Mouse (Mus musculus) kidney, postnatal 0 days (tissue): Measurements from ENCODE around the gene Gm17657. TPM values are rescaled to one million over a fixed set of nuclear protein-coding genes. Genes with fewer than 3 reads are reported as not detected.

Experiments used
- ATAC-seq: fragments of 200-750 bp; cut with Nextera tagmentation; replicated peaks from 2 replicates; pipeline ENCODE4 v1.8.0; 2017; ENCODE audit warnings: low read depth, moderate number of reproducible peaks, moderate TSS enrichment, moderate library complexity; ENCODE audit not compliant: low FRiP score
- DNase-seq: peaks from one replicate; pipeline ENCODE4 v3.0.0-alpha.2; 2016; ENCODE audit warnings: low spot score
- H3K27ac ChIP-seq: fragments of 300-500 bp; sonication (generic); 2 replicates; pipeline ENCODE4 v1.5.1; 2014; ENCODE audit warnings: mild to moderate bottlenecking
- H3K27me3 ChIP-seq: fragments of 300-500 bp; sonication (generic); 2 replicates; pipeline ENCODE4 v1.6.1; 2014; ENCODE audit warnings: low read length, mixed read lengths; ENCODE audit not compliant: insufficient read depth
- H3K36me3 ChIP-seq: fragments of 300-500 bp; sonication (generic); 2 replicates; pipeline ENCODE4 v1.6.1; 2014; ENCODE audit warnings: low read length, mixed read lengths; ENCODE audit not compliant: insufficient read depth
- H3K4me1 ChIP-seq: fragments of 300-500 bp; sonication (generic); replicated peaks from 2 replicates; pipeline ENCODE4 v1.6.1; 2014; ENCODE audit warnings: antibody characterized with exemption, low read length, mixed read lengths; ENCODE audit not compliant: insufficient read depth
- H3K4me2 ChIP-seq: fragments of 300-500 bp; sonication (generic); 2 replicates; pipeline ENCODE4 v1.6.1; 2014; ENCODE audit warnings: mild to moderate bottlenecking, low read length, moderate library complexity, mixed read lengths
- H3K4me3 ChIP-seq: fragments of 300-500 bp; sonication (generic); replicated peaks from 2 replicates; pipeline ENCODE4 v1.5.1; 2014; ENCODE audit warnings: low read depth, low read length
- H3K9ac ChIP-seq: fragments of 300-500 bp; sonication (generic); 2 replicates; pipeline ENCODE4 v1.6.1; 2014; ENCODE audit warnings: low read depth, low read length
- H3K9me3 ChIP-seq: fragments of 300-500 bp; sonication (generic); replicated peaks from 2 replicates; pipeline ENCODE4 v1.6.1; 2016; ENCODE audit warnings: low read length, inconsistent platforms, mixed read lengths
- CTCF ChIP-seq: IDR thresholded peaks from 2 replicates; pipeline ENCODE4 v1.5.1; 2016; ENCODE audit warnings: antibody characterized with exemption, low read depth, mild to moderate bottlenecking, moderate library complexity
- WGBS: fragments of 180-500 bp; shearing (Covaris S2); extraction: QIAGEN DNeasy Blood & Tissue Kit; methylation state at CpG from one replicate; pipeline ENCODE4 v1.1.7; 2014; 5-methylcytosine and 5-hydroxymethylcytosine counted together
- polyA plus RNA-seq: library from polyadenylated mRNA; unstranded; fragments of >200 nt; fragmentation: Nextera tagmentation; extraction: Ambion mirVana; gene quantifications from 2 replicates; pipeline ENCODE4 v1.2.1, GENCODE M21; 2015

The Gm17657 gene
- polyA plus RNA-seq, 1 experiment from 2014 or later: not detected

DNA sequence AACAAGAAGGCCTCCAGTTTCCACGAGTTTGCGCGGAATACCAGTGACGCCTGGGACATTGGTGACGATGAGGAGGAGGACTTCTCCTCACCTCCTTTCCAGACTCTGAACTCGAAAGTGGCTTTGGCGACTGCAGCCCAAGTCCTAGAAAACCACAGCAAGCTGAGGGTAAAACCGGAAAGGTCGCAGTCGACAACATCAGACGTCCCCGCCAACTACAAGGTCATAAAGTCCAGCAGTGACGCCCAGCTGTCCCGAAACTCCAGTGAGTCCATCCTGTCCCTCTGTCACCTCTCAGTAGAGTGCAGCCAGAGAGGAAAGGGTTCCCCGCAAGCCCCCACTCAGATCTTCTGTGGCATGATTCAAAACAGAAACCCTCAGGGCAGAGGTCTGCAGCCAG is 19.0 kb upstream of the Gm17657 start:
- 71% methylated on average over 15 of the region's 15 CpGs for WGBS
- H3K4me2 ChIP-seq: no peak overlapping the region
- H3K9ac ChIP-seq: no peak overlapping the region
- H3K9me3 ChIP-seq: no peaks in the 10 kb centered on the region
- ATAC-seq (no peak), DNase-seq (no peak)
- no peaks in the 10 kb centered on the region for H3K4me1 ChIP-seq
- H3K27ac ChIP-seq: no peak overlapping the region
- no peak overlapping the region for H3K4me3 ChIP-seq
- no peak for TF ChIP-seq CTCF
- H3K27me3 ChIP-seq: no peaks in the 10 kb centered on the region
- peaks cover 37% of the 10 kb centered on the region for H3K36me3 ChIP-seq

GRCm38 (mm10) chr17:29565521-29565920 is 16.1 kb upstream of the Gm17657 start:
- H3K9ac ChIP-seq: no peak overlapping the region
- H3K36me3 ChIP-seq: peaks cover 13% of the 10 kb centered on the region; the same call in 1 of the 2 replicates
- no peak for ATAC-seq
- no peaks in the 10 kb centered on the region for H3K27me3 ChIP-seq
- 94% methylated on average over 5 of the region's 5 CpGs for WGBS
- no peak overlapping the region for H3K4me2 ChIP-seq
- no peaks in the 10 kb centered on the region for H3K4me1 ChIP-seq
- H3K27ac ChIP-seq: no peak overlapping the region
- DNase-seq: no peak
- H3K9me3 ChIP-seq: no peaks in the 10 kb centered on the region
- H3K4me3 ChIP-seq: no peak overlapping the region
- no peak for TF ChIP-seq CTCF

DNA sequence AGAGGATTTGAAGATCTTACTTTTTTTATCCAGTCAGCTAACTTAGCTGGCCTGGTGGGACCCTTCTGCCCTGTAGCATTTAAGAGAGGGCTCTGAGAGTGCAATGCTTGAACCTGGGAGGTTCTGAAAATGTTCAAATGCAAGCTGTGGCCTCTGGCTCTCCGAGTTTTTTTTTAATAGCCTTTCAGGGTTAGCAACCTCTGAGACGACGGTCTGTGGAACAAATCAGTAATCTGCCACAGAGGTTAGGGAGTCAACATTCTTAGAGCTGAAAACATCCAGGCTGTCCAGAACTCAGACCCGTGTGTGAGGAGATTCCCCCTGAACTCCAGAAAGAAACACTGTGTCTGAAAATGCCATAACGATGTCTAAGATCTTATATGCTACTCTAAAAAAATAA is 9.0 kb upstream of the Gm17657 start:
- Histone ChIP-seq H3K9me3 (no peaks in the 10 kb centered on the region), H3K4me1 (peaks cover 7% of the 10 kb centered on the region; the same call in 1 of the 2 replicates), H3K27ac (peak overlapping the region; percentile 5; the same call in 1 of the 2 replicates), H3K4me3 (no peak overlapping the region), H3K4me2 (no peak overlapping the region), H3K36me3 (no peaks in the 10 kb centered on the region), H3K27me3 (no peaks in the 10 kb centered on the region), H3K9ac (no peak overlapping the region)
- DNase-seq (peak; percentile 61), ATAC-seq (no peak)
- WGBS: 33% methylated on average over 5 of the region's 5 CpGs
- TF ChIP-seq CTCF: no peak

- 51% methylated on average over 7 of the region's 7 CpGs for WGBS
- no peak for ATAC-seq
- DNase-seq: no peak
- no peak overlapping the region for H3K4me2 ChIP-seq
- no peaks in the 10 kb centered on the region for H3K27me3 ChIP-seq
- H3K9me3 ChIP-seq: no peaks in the 10 kb centered on the region
- no peaks in the 10 kb centered on the region for H3K36me3 ChIP-seq
- no peak overlapping the region for H3K4me3 ChIP-seq
- H3K4me1 ChIP-seq: peaks cover 9% of the 10 kb centered on the region
- no peak overlapping the region for H3K9ac ChIP-seq
- TF ChIP-seq CTCF: no peak
- no peak overlapping the region for H3K27ac ChIP-seq
Measured at GRCm38 (mm10) chr17:29556893-29557292, 7.5 kb upstream of the Gm17657 start.

GRCm38 (mm10) chr17:29556456-29556855 is 7.0 kb upstream of the Gm17657 start:
- H3K27me3 ChIP-seq: no peaks in the 10 kb centered on the region
- DNase-seq (no peak), ATAC-seq (no peak)
- H3K9me3 ChIP-seq: no peaks in the 10 kb centered on the region
- H3K4me3 ChIP-seq: no peak overlapping the region
- WGBS: 80% methylated on average over 10 of the region's 10 CpGs
- no peak overlapping the region for H3K27ac ChIP-seq
- no peak overlapping the region for H3K9ac ChIP-seq
- no peak for TF ChIP-seq CTCF
- H3K36me3 ChIP-seq: no peaks in the 10 kb centered on the region
- H3K4me2 ChIP-seq: no peak overlapping the region
- H3K4me1 ChIP-seq: peaks cover 11% of the 10 kb centered on the region

GRCm38 (mm10) chr17:29554176-29554575 is 4.7 kb upstream of the Gm17657 start:
- no peaks in the 10 kb centered on the region for H3K9me3 ChIP-seq
- DNase-seq: no peak
- no peak overlapping the region for H3K9ac ChIP-seq
- no peaks in the 10 kb centered on the region for H3K36me3 ChIP-seq
- no peak for ATAC-seq
- no peak overlapping the region for H3K4me3 ChIP-seq
- no peaks in the 10 kb centered on the region for H3K27me3 ChIP-seq
- H3K27ac ChIP-seq: no peak overlapping the region
- peaks cover 24% of the 10 kb centered on the region for H3K4me1 ChIP-seq
- no peak overlapping the region for H3K4me2 ChIP-seq
- TF ChIP-seq CTCF: no peak

DNA sequence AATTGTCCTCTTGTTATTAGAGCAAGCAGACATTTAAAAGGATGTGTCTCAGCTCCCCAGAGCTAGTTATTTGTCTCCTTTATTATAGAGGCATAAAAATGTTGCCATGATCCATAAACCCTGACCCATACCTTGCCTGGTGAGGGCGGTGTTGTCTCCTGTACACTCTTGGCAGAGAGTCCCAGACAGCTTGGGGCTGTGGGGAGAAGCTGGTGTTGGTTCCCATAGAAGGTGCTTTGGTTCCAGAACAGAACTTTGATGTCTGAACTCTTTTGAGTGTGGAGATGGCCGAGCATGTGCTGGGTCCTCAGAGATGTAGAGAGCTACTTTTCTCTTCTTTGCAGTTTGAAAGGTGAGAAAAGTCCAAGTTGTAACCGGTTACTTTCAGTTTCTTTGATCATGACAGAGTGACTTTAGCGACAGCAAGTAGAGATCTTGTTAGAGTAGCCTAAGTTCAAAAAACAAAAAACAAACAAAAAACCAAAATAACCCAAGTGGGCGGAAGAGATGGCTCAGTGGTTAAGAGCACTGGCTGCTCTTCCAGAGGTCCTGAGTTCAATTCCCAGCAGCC is 2.8 kb upstream of the Gm17657 start, which contains the start of gene Tmem217:
TSS of gene Tmem217 (minus strand) at position 224 of the 571 bp plus-strand sequence.
- Histone ChIP-seq H3K4me1 (peaks cover 16% of the 10 kb centered on the region), H3K27me3 (no peaks in the 10 kb centered on the region), H3K4me2 (peak within 1 kb of the TSS; percentile 88; the same call in 1 of the 2 replicates), H3K27ac (no peak within 1 kb of the TSS), H3K36me3 (no peaks in the 10 kb centered on the region), H3K9ac (no peak within 1 kb of the TSS), H3K4me3 (no peak within 1 kb of the TSS), H3K9me3 (no peaks in the 10 kb centered on the region)
- peak; percentile 18; the same call in 1 of the 2 replicates for TF ChIP-seq CTCF
- no peak for ATAC-seq
- 82% methylated on average over 5 of the region's 5 CpGs for WGBS
- no peak for DNase-seq
